Mouse (Mus musculus): ENCODE measurements around the gene Hipk2.

Hipk2 gene

GRCm38 (mm10) chr6:38833721-38834120, 42.2 kb downstream of the Hipk2 start:
- DNase-seq (ENCODE audit: low read depth), result no peak

- no peak for DNase-seq (ENCODE audit: low read depth)
Observed at GRCm38 (mm10) chr6:38829452-38829851, 46.5 kb downstream of the Hipk2 start.

GRCm38 (mm10) chr6:38828211-38828610, 47.8 kb downstream of the Hipk2 start:
- DNase-seq (ENCODE audit: low read depth), result no peak

- no peak for DNase-seq (ENCODE audit: low read depth)
Observed at GRCm38 (mm10) chr6:38827435-38827834, 48.5 kb downstream of the Hipk2 start.

GRCm38 (mm10) chr6:38826857-38827256, 49.1 kb downstream of the Hipk2 start:
- DNase-seq (ENCODE audit: low read depth), result no peak

- DNase-seq (ENCODE audit: low read depth), result no peak
Observed at GRCm38 (mm10) chr6:38825886-38826285, 50.1 kb downstream of the Hipk2 start.

- no peak for DNase-seq (ENCODE audit: low read depth)
Observed at GRCm38 (mm10) chr6:38823827-38824226, 52.1 kb downstream of the Hipk2 start.

GRCm38 (mm10) chr6:38823164-38823563, 52.8 kb downstream of the Hipk2 start:
- DNase-seq (ENCODE audit: low read depth), result no peak

GRCm38 (mm10) chr6:38821686-38822085, 54.3 kb downstream of the Hipk2 start:
- no peak for DNase-seq (ENCODE audit: low read depth)

GRCm38 (mm10) chr6:38820862-38821261, 55.1 kb downstream of the Hipk2 start:
- DNase-seq (ENCODE audit: low read depth), result no peak

GRCm38 (mm10) chr6:38816216-38816615, 59.7 kb downstream of the Hipk2 start:
- no peak for DNase-seq (ENCODE audit: low read depth)

GRCm38 (mm10) chr6:38815582-38815981, 60.4 kb downstream of the Hipk2 start:
- no peak for DNase-seq (ENCODE audit: low read depth)

- DNase-seq (ENCODE audit: low read depth), result no peak
Observed at GRCm38 (mm10) chr6:38814690-38815089, 61.3 kb downstream of the Hipk2 start.

GRCm38 (mm10) chr6:38811459-38812145, 64.4 kb downstream of the Hipk2 start:
- no peak for DNase-seq (ENCODE audit: low read depth)

GRCm38 (mm10) chr6:38810121-38810475, 65.9 kb downstream of the Hipk2 start:
- DNase-seq (ENCODE audit: low read depth), result no peak

GRCm38 (mm10) chr6:38809396-38810120, 66.4 kb downstream of the Hipk2 start:
- DNase-seq (ENCODE audit: low read depth), result no peak

- no peak for DNase-seq (ENCODE audit: low read depth)
Observed at GRCm38 (mm10) chr6:38808317-38808716, 67.6 kb downstream of the Hipk2 start.

GRCm38 (mm10) chr6:38806963-38807445, 69.0 kb downstream of the Hipk2 start:
- DNase-seq (ENCODE audit: low read depth), result no peak

- no peak for DNase-seq (ENCODE audit: low read depth)
Observed at GRCm38 (mm10) chr6:38805612-38806011, 70.4 kb downstream of the Hipk2 start.

GRCm38 (mm10) chr6:38801252-38801651, 74.7 kb downstream of the Hipk2 start:
- DNase-seq (ENCODE audit: low read depth), result no peak

- DNase-seq (ENCODE audit: low read depth), result no peak
Observed at GRCm38 (mm10) chr6:38797548-38797947, 78.4 kb downstream of the Hipk2 start.

GRCm38 (mm10) chr6:38796993-38797392, 79.0 kb downstream of the Hipk2 start:
- DNase-seq (ENCODE audit: low read depth), result no peak

- DNase-seq (ENCODE audit: low read depth), result no peak
Observed at GRCm38 (mm10) chr6:38796388-38796787, 79.6 kb downstream of the Hipk2 start.

All from c-Kit-positive CD71-positive TER-119-negative erythroid progenitor cells, embryonic 14.5 days (primary cell).